Mouse (Mus musculus) right cerebral cortex, postnatal 25 days (tissue): ENCODE measurements around the gene Grik3.

Experiments used
- DNase-seq: peaks from one replicate; pipeline ENCODE4 v3.0.0; 2022

Grik3 gene

DNA sequence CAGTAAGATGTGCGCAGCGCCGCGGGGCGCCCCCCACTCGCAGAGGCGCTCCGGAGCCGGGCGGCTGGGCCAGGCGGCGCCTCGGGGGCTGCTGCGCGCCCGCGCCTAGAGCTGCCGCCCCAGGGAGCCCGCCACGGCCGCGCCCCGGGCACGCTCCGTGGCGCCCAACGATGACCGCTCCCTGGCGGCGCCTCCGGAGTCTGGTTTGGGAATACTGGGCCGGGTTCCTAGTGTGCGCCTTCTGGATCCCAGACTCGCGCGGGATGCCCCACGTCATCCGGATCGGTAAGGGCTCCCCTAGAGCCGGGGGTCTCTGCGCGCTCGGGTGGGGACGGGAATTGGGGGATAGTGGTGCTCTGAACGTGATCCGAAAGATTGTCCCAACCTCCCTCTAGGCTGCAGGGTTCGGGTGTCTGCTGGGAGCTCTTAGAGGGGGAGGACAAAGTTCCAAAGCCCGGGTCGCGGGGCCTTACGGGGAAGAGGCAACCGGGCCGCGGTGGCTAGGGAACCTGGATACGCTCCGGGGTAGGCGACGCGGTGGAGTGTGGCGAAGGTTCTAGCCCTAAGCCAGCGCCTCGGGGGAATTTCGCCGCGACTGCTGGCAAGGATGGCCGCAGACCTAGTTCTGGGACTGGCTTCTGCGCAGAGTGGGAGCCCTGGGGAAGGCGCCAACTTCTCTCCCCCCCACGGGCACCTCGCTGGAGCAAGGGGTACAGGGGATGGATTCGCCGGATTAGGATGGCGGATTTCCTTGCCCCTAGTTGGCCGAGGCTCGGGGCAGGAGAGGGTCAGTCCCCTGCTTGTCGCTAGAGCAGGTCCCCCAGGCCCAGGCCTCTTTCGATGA lies at the start of gene Grik3:
TSS of gene Grik3 (plus strand) at position 40 of the 844 bp plus-strand sequence.
- DNase-seq = no peak

DNA sequence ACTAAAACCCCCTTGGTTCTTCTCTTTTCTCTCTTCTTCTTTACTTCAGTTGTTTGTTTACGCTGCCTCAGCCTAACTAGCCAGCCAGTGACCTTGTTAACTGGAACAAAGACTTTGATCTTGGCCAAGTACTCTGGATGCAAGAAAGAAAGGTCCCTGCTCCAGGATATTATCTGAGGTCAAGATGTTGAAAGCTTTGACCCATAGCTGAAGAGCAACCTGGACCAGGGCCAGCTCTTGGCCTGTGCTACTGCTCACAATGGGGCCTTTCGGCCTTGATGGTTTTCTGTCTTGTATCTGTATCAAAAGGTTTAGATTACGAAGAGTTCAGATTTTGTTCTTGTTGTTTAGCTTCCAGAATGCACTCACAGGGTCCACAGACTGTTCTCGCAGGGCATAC lies 48.7 kb upstream of the Grik3 start:
- no peak for DNase-seq

- DNase-seq = no peak
Observed at GRCm38 (mm10) chr4:125444366-125444765, 46.1 kb upstream of the Grik3 start.

GRCm38 (mm10) chr4:125450602-125451321 lies 39.7 kb upstream of the Grik3 start:
- no peak for DNase-seq

GRCm38 (mm10) chr4:125451821-125452220 lies 38.7 kb upstream of the Grik3 start:
- no peak for DNase-seq

- no peak for DNase-seq
Observed at GRCm38 (mm10) chr4:125456506-125456905, 34.0 kb upstream of the Grik3 start.

- DNase-seq = no peak
Observed at GRCm38 (mm10) chr4:125457152-125458093, 33.1 kb upstream of the Grik3 start.

DNA sequence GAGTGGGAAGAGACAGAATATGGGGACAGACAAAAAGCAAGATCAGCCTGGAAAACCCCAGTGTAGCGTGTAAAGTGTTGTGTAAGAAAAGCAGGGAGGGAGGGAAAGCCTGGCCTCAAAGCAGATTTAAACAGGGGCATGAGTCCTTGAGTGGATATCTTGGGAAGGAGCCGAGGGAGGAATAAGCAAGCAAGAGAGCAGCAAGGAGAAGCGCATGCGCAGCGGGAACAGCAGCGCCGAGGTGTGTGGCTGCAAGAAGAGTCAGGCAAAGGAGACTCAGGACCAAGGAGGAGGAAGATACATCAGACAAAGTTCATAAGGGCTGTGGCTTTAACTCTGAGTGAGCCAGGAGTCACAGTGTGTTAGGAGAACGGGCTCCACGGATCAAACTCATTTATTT lies 30.7 kb upstream of the Grik3 start:
- no peak for DNase-seq

GRCm38 (mm10) chr4:125469711-125470372 lies 20.7 kb upstream of the Grik3 start:
- DNase-seq = no peak

DNA sequence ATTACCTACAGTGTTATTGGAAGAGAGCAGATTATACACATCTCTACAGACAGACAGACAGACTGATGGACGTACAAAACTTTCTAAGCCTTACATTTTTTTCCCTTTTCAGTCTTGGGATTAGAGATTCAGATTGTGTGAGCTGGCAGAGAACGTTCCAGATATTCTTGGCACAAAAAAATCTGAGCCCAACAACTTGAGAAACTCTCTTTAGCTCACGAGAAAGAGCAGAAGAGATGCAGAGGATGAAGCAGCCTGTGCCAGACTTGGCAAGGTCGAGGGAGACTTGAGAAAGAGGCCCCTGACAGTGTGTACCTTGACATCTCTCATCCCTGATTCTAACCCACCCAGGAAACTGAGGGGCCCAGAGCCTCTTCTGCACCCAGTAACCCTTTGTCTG lies 15.6 kb upstream of the Grik3 start:
- DNase-seq = no peak

DNA sequence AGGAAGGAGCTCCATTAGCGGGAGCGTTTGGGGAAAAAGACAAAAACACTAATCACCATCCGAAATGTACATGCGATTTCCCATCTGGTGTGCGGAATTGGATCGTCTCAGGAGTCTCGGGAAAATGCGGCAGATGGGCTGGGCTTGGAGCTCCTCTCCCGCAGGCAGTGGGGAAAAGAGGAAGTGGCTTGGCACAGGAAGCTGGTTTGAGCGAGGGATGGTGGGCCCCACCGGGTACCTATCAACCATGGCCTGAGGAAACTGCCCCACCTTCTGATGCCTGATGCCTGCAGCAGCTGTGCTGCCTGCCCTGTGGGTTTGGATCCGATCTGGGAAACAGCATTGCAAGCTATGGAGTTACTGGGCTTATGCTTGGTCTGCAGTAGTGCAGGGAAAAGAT lies 12.4 kb upstream of the Grik3 start:
- DNase-seq = peak; percentile 63

- DNase-seq = no peak
Observed at GRCm38 (mm10) chr4:125481256-125481655, 9.2 kb upstream of the Grik3 start.

- DNase-seq = no peak
Observed at GRCm38 (mm10) chr4:125484131-125484530, 6.4 kb upstream of the Grik3 start.

- DNase-seq = no peak
Observed at GRCm38 (mm10) chr4:125485416-125486239, 4.9 kb upstream of the Grik3 start.

GRCm38 (mm10) chr4:125486616-125487015 lies 3.9 kb upstream of the Grik3 start:
- no peak for DNase-seq

- DNase-seq = no peak
Observed at GRCm38 (mm10) chr4:125487031-125487430, 3.5 kb upstream of the Grik3 start.

- no peak for DNase-seq
Observed at GRCm38 (mm10) chr4:125488796-125489637, 1.5 kb upstream of the Grik3 start.

DNA sequence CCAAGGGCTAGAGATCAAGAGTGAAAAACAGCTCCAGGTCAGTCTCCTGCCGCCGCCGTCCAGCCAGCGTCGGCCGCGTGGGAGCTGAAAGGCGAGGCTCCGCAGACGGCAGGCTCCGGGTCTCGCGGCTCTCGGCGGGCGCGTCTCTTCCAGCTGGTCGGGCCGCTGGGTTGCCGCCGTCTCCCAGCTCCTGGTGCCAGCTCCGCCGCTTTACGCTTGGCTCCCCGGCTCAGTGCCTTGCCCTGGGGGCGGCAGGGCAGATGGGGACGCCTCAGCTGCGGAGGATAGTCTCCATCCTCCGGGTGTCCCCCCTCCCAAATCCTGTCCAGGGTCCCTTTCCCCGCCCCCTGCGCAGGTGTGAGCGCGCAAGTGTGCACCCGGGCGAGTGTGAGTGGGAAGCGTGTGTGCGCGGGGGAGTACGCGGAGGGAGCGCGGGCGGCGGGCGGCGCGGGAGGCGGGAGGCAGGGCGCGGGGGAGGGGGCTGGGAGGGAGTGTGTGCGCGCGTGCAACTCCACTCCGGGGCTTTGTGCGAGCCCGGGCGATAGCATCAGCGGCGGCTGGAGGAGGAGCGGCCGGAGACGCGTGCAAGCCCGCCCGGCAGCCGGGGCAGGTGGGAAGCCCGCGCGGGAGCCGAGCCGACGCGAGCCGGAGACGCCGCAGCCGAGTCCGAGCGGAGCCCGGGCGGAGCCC lies 454 bp upstream of the Grik3 start:
- DNase-seq = peak; percentile 71

- peak; percentile 40 for DNase-seq
Observed at GRCm38 (mm10) chr4:125491505-125492121, 1.1 kb downstream of the Grik3 start.

DNA sequence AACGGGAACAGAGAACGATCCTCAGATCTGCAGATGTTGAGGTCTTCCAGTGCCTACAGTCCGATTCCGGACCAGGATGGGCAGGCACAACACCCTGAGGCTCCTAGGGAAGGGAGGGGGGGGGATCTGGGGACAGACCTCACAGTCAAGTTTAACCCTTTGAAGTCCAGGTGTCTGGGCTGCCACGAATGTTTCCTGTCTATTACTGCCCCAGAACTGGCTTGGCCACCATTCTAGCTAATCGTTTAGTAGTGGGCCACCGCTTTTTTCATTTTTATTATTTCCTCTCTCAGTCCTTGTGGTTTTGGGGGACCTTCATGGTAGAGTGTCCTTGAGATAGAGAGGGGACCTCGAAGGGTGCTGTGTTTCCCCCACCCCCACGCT lies 1.6 kb downstream of the Grik3 start:
- DNase-seq = no peak
